Mouse (Mus musculus) cerebellum, postnatal 25 days (tissue): ENCODE measurements at regions not wholly inside any gene's neighbourhood (a gene's known extent, or its start where the extent isn't known, plus 50 kb on each side); places are given as distances from the start of the nearest gene placed in this dataset.

ENCODE experiments used
- DNase-seq, 2 experiments: peaks; one replicate each; pipeline ENCODE4 v3.0.0; 2021; ENCODE audit warnings: mixed read lengths in 2 of 2

- no peak for DNase-seq
These were observed 2010.6 kb downstream of the A830018L16Rik start for GRCm38 (mm10) chr1:13424524-13424923.

- DNase-seq = no peak
These were observed 2011.9 kb downstream of the A830018L16Rik start for GRCm38 (mm10) chr1:13425601-13426327.

GRCm38 (mm10) chr1:13426328-13427067, 2012.6 kb downstream of the A830018L16Rik start:
- peak; percentile 35 to 62 for DNase-seq

GRCm38 (mm10) chr1:13427068-13427434, 2013.1 kb downstream of the A830018L16Rik start:
- peak in 1 of 2 experiments; percentile 5 for DNase-seq

GRCm38 (mm10) chr1:13427501-13428207, 2013.7 kb downstream of the A830018L16Rik start:
- DNase-seq = no peak

- no peak for DNase-seq
These were observed 2024.0 kb downstream of the A830018L16Rik start for GRCm38 (mm10) chr1:13437747-13438394.

GRCm38 (mm10) chr1:13442366-13442765, 2028.5 kb downstream of the A830018L16Rik start:
- DNase-seq = no peak

GRCm38 (mm10) chr1:13454534-13454933, 2040.6 kb downstream of the A830018L16Rik start:
- no peak for DNase-seq

GRCm38 (mm10) chr1:13455572-13455971, 2041.7 kb downstream of the A830018L16Rik start:
- no peak for DNase-seq

GRCm38 (mm10) chr1:13464311-13464710, 2050.4 kb downstream of the A830018L16Rik start:
- no peak for DNase-seq

- no peak for DNase-seq
These were observed 2053.3 kb downstream of the A830018L16Rik start for GRCm38 (mm10) chr1:13467174-13467573.

- DNase-seq = no peak
These were observed 2054.2 kb downstream of the A830018L16Rik start for GRCm38 (mm10) chr1:13467886-13468630.

- no peak for DNase-seq
These were observed 2081.0 kb downstream of the A830018L16Rik start for GRCm38 (mm10) chr1:13494727-13495404.

GRCm38 (mm10) chr1:13496386-13496785, 2082.5 kb downstream of the A830018L16Rik start:
- no peak for DNase-seq

- DNase-seq = peak; percentile 27 to 55
These were observed 2086.6 kb downstream of the A830018L16Rik start for GRCm38 (mm10) chr1:13500456-13500855.

- DNase-seq = no peak
These were observed 2088.0 kb downstream of the A830018L16Rik start for GRCm38 (mm10) chr1:13501938-13502337.

GRCm38 (mm10) chr1:13513761-13514160, 2099.9 kb downstream of the A830018L16Rik start:
- no peak for DNase-seq
